Mouse (Mus musculus) cortical plate, adult 2 months (tissue): ENCODE measurements around the gene Nfam1.
"Not testable (repeated sequence)": the region's sequence is repeated elsewhere in the genome, so short reads cannot be mapped to it uniquely, and the experiment has no call there.

Source experiments
- CTCF ChIP-seq: fragments of 200-500 bp; IDR thresholded peaks from 2 replicates; pipeline ENCODE4 v1.5.1; 2011; ENCODE audit warnings: mild to moderate bottlenecking, control low read depth, low read length; ENCODE audit not compliant: insufficient read depth; ENCODE audit errors: extremely low read depth
- POLR2A ChIP-seq: fragments of 200-500 bp; IDR thresholded peaks from 2 replicates; pipeline ENCODE4 v1.6.1; 2011; ENCODE audit warnings: mild to moderate bottlenecking, low read length, control low read depth; ENCODE audit not compliant: insufficient read depth; ENCODE audit errors: extremely low read depth

DNA sequence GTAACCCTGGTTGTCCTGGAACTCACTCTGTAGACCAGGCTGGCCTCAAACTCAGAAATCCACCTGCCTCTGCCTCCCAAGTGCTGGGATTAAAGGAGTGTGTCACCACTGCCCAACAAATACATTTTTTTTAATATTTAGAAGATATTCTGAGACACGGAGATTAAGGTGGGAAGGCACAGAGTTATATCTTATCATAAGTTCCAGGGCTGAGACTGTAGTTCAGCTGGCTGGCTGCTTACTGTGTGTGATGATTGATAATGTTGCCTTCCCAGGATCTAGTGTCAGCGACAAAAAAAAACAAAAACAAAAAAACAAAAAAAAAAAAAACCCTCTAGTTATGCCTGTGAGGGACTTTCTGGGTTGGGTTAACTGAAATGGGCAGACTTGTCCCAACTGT, 29.5 kb upstream of the Nfam1 start:
- TF ChIP-seq CTCF, POLR2A: not testable (repeated sequence)
